Mouse (Mus musculus) embryonic facial prominence, embryonic 11.5 days (tissue): ENCODE data around the gene Hgd. TPM values are rescaled to one million over a fixed set of nuclear protein-coding genes. Genes with fewer than 3 reads are reported as not detected.
"Not testable (repeated sequence)": the region's sequence is repeated elsewhere in the genome, so short reads cannot be mapped to it uniquely, and the experiment has no call there.

Experiments
- ATAC-seq: fragments of 200-750 bp; cut with Nextera tagmentation; replicated peaks from 2 replicates; pipeline ENCODE4 v1.8.0; 2017; ENCODE audit warnings: low read depth; ENCODE audit not compliant: insufficient number of reproducible peaks, low FRiP score, low TSS enrichment
- DNase-seq: peaks from one replicate; pipeline ENCODE4 v3.0.0-alpha.2; 2015; ENCODE audit warnings: low spot score
- H3K27ac ChIP-seq: fragments of 300-500 bp; sonication (generic); replicated peaks from 2 replicates; pipeline ENCODE4 v1.5.1; 2014; ENCODE audit warnings: mild to moderate bottlenecking, low read depth, low read length, control low read depth
- H3K27me3 ChIP-seq: fragments of 300-500 bp; sonication (generic); 2 replicates; pipeline ENCODE4 v1.6.1; 2014; ENCODE audit warnings: mild to moderate bottlenecking, low read length, moderate library complexity, mixed read lengths; ENCODE audit not compliant: control insufficient read depth, insufficient read depth
- H3K36me3 ChIP-seq: fragments of 300-500 bp; sonication (generic); replicated peaks from 2 replicates; pipeline ENCODE4 v1.6.1; 2014; ENCODE audit warnings: low read depth, mild to moderate bottlenecking, low read length, moderate library complexity, mixed read lengths; ENCODE audit not compliant: control insufficient read depth, insufficient read depth
- H3K4me1 ChIP-seq: fragments of 300-500 bp; sonication (generic); 2 replicates; pipeline ENCODE4 v1.6.1; 2014; ENCODE audit warnings: low read length, mixed read lengths; ENCODE audit not compliant: control insufficient read depth, insufficient read depth
- H3K4me2 ChIP-seq: fragments of 300-500 bp; sonication (generic); 2 replicates; pipeline ENCODE4 v1.6.1; 2014; ENCODE audit warnings: low read depth, mild to moderate bottlenecking, control low read depth, low read length, moderate library complexity
- H3K4me3 ChIP-seq: fragments of 300-500 bp; sonication (generic); 2 replicates; pipeline ENCODE4 v1.5.1; 2014; ENCODE audit warnings: low read depth, low read length, control low read depth
- H3K9ac ChIP-seq: fragments of 300-500 bp; sonication (generic); replicated peaks from 2 replicates; pipeline ENCODE4 v1.6.1; 2014; ENCODE audit warnings: mild to moderate bottlenecking, control low read depth, low read length
- H3K9me3 ChIP-seq: fragments of 300-500 bp; sonication (generic); replicated peaks from 2 replicates; pipeline ENCODE4 v1.6.1; 2016; ENCODE audit warnings: mild to moderate bottlenecking, low read length, inconsistent platforms, mixed read lengths; ENCODE audit not compliant: control insufficient read depth
- WGBS: fragments of 180-500 bp; shearing (Covaris S2); extraction: QIAGEN DNeasy Blood & Tissue Kit; methylation state at CpG from one replicate; pipeline ENCODE4 v1.1.7; 2014; 5-methylcytosine and 5-hydroxymethylcytosine counted together
- polyA plus RNA-seq: library from polyadenylated mRNA; unstranded; fragments of >200 nt; fragmentation: Nextera tagmentation; extraction: Ambion mirVana; gene quantifications from 2 replicates; pipeline ENCODE4 v1.2.1, GENCODE M21; 2014

Hgd gene
- polyA plus RNA-seq, 1 experiment from 2014 or later, result not detected

DNA sequence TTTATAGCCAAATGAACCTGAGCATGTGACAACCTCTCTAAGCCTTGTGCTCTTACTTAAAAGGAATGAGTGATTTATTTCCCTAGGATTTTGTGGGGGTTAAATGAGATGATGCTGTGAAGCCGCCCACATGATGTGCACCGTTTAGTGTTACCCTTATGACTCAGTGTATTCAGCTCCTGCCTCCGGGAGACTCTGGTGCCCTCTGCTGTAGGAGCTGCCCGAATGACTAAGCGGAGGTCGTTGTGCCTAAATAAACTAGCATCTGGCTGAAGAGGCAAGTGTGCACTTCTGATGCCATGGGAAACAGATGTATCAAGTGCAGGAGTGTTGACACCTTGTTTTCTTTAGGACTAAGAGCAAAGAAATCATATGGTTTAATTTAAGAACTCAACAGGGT, 56.2 kb downstream of the Hgd start:
- Histone ChIP-seq H3K4me2 (no peak overlapping the region), H3K4me1 (no peaks in the 10 kb centered on the region), H3K27me3 (no peaks in the 10 kb centered on the region), H3K27ac (no peak overlapping the region), H3K36me3 (no peaks in the 10 kb centered on the region), H3K4me3 (no peak overlapping the region), H3K9ac (no peak overlapping the region), H3K9me3 (no peaks in the 10 kb centered on the region)
- 63% methylated on average over 6 of the region's 6 CpGs for WGBS
- DNase-seq (no peak), ATAC-seq (no peak)

DNA sequence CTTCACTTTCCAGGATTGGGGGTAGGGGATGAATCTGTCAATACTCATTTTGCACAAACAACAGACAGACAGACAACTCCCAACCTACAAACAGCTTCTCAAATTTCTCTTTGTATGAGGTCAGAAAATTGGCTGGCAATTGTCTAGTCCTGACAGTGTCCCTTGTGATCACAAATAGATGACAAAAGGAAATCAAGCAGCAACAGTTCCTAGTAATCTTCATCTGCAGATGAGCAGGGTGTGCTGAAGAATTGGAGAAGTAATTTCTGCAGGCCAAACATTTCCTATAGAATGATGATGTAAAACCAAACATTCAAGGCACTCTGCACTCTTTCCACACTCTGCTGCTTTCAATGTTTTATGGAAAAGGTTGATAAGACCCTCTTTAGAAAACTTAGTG, 57.8 kb downstream of the Hgd start:
- DNase-seq (no peak), ATAC-seq (no peak)
- no peaks in the 10 kb centered on the region for H3K9me3 ChIP-seq
- H3K27me3 ChIP-seq, result no peaks in the 10 kb centered on the region
- H3K4me3 ChIP-seq, result no peak overlapping the region
- no peak overlapping the region for H3K9ac ChIP-seq
- no peak overlapping the region for H3K4me2 ChIP-seq
- no peak overlapping the region for H3K27ac ChIP-seq
- H3K4me1 ChIP-seq, result no peaks in the 10 kb centered on the region
- no peaks in the 10 kb centered on the region for H3K36me3 ChIP-seq

- not testable (repeated sequence) for H3K4me3 ChIP-seq, ATAC-seq, H3K4me2 ChIP-seq, H3K36me3 ChIP-seq, H3K27ac ChIP-seq, H3K4me1 ChIP-seq, H3K9ac ChIP-seq, H3K9me3 ChIP-seq, H3K27me3 ChIP-seq, DNase-seq
These were observed 60.6 kb downstream of the Hgd start for GRCm38 (mm10) chr16:37640522-37640921.

DNA sequence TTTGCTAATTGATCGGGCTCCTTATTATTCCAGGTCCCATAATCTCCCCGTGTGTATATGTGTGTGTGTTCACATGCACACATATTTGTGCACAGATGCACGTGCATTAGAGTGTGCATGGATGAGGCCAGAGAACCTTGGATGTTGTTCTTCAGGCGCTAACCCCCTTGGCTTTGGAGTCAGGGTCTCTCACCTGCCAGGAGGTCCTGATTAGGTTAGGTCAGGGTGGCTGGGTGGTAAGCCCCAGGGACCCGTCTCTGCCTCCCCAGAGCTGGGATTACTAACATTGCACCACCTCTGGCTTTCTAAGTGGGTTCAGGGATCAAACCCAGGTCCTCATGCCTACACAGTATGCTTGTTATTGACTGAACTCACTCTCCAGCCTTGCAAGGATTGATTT, 64.5 kb downstream of the Hgd start:
- no peaks in the 10 kb centered on the region for H3K9me3 ChIP-seq
- ATAC-seq (no peak), DNase-seq (no peak)
- no peak overlapping the region for H3K9ac ChIP-seq
- no peaks in the 10 kb centered on the region for H3K27me3 ChIP-seq
- H3K4me3 ChIP-seq, result no peak overlapping the region
- no peak overlapping the region for H3K4me2 ChIP-seq
- H3K36me3 ChIP-seq, result no peaks in the 10 kb centered on the region; the same call in none of the 2 replicates
- H3K4me1 ChIP-seq, result no peaks in the 10 kb centered on the region
- 92% methylated on average over 5 of the region's 5 CpGs for WGBS
- H3K27ac ChIP-seq, result no peak overlapping the region

DNA sequence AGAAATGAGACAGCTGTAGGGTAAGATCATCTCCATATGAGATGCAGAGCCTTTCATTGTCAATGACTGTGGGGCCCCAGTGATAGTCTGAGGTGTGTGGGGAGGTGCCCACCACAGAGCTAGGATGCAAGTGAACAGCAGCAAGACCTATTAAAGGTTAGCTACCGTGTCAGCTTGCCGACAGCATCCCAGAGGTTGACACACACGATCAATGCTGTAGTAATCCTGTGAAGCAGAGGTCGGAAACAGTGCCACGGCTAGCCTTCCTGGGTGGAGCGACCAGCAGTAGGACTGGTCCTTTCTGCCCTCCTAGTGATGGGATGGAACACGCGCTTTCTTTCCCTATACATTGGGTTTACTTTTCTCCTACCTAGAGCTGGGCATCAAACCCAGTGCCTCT, 65.3 kb downstream of the Hgd start:
- 95% methylated on average over 8 of the region's 8 CpGs for WGBS

GRCm38 (mm10) chr16:37645799-37646198, 65.8 kb downstream of the Hgd start:
- ATAC-seq (no peak), DNase-seq (no peak)
- H3K36me3 ChIP-seq, result no peaks in the 10 kb centered on the region; the same call in none of the 2 replicates
- no peak overlapping the region for H3K4me2 ChIP-seq
- no peak overlapping the region for H3K4me3 ChIP-seq
- WGBS, result 92% methylated on average over 3 of the region's 3 CpGs
- H3K9me3 ChIP-seq, result no peaks in the 10 kb centered on the region
- H3K27me3 ChIP-seq, result no peaks in the 10 kb centered on the region
- no peak overlapping the region for H3K9ac ChIP-seq
- no peaks in the 10 kb centered on the region for H3K4me1 ChIP-seq
- no peak overlapping the region for H3K27ac ChIP-seq

More for the DNA sequence above, 65.3 kb downstream of the Hgd start:
- Histone ChIP-seq H3K9me3 (no peaks in the 10 kb centered on the region), H3K4me2 (no peak overlapping the region), H3K4me3 (no peak overlapping the region), H3K36me3 (no peaks in the 10 kb centered on the region; the same call in none of the 2 replicates), H3K4me1 (no peaks in the 10 kb centered on the region), H3K9ac (no peak overlapping the region), H3K27ac (no peak overlapping the region), H3K27me3 (no peaks in the 10 kb centered on the region)
- ATAC-seq (no peak), DNase-seq (no peak)

GRCm38 (mm10) chr16:37647067-37647466, 67.1 kb downstream of the Hgd start:
- WGBS, result 87% methylated on average over 16 of the region's 16 CpGs
- no peaks in the 10 kb centered on the region; the same call in none of the 2 replicates for H3K36me3 ChIP-seq

DNA sequence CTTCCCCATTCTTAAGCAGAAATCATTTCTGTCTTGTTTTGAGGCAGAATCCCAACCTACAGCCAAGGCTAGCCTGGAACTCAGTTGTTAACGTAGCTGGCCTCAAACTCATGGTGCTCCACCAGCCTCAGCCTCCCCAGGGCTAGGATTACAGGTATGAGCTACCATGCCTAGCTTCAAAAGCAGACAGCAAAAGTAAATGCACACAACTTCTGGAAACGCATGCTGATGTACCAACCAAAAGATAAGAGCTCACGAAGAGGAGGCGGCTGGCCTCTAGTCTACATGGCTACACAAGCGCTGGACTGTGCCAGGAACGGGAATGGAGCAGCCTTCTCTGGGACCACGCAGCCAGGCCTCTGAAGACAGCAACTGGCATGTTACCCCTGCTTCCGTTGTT, 68.0 kb downstream of the Hgd start:
- no peaks in the 10 kb centered on the region for H3K9me3 ChIP-seq
- H3K27me3 ChIP-seq, result no peaks in the 10 kb centered on the region
- no peak overlapping the region for H3K4me2 ChIP-seq
- no peaks in the 10 kb centered on the region; the same call in none of the 2 replicates for H3K36me3 ChIP-seq
- no peak overlapping the region for H3K4me3 ChIP-seq
- WGBS, result 94% methylated on average over 8 of the region's 8 CpGs
- no peaks in the 10 kb centered on the region for H3K4me1 ChIP-seq
- no peak overlapping the region for H3K9ac ChIP-seq
- no peak overlapping the region for H3K27ac ChIP-seq
- no peak for ATAC-seq
- no peak for DNase-seq

More at GRCm38 (mm10) chr16:37647067-37647466, 67.1 kb downstream of the Hgd start:
- no peak overlapping the region for H3K27ac ChIP-seq
- no peak overlapping the region for H3K4me2 ChIP-seq
- no peaks in the 10 kb centered on the region for H3K4me1 ChIP-seq
- no peaks in the 10 kb centered on the region for H3K27me3 ChIP-seq
- no peak overlapping the region for H3K4me3 ChIP-seq
- DNase-seq (no peak), ATAC-seq (no peak)
- no peaks in the 10 kb centered on the region for H3K9me3 ChIP-seq
- no peak overlapping the region for H3K9ac ChIP-seq
